Mouse (Mus musculus) bone marrow macrophage, adult 2 months (primary cell): ENCODE measurements around the gene Usp10.

Experiments used
- CTCF ChIP-seq: IDR thresholded peaks from 2 replicates; pipeline ENCODE4 v1.5.1; 2012; ENCODE audit warnings: low read depth, mild to moderate bottlenecking, low read length, moderate library complexity
- POLR2A ChIP-seq: IDR thresholded peaks from 2 replicates; pipeline ENCODE4 v1.6.1; 2012; ENCODE audit warnings: mild to moderate bottlenecking, low read depth, low read length, borderline replicate concordance

GRCm38 (mm10) chr8:120000461-120000860 lies 90.3 kb downstream of the Usp10 start:
- TF ChIP-seq CTCF (no peak), POLR2A (no peak)
